Mouse (Mus musculus): ENCODE data around the gene Gm7137.
"Not testable (repeated sequence)": the region's sequence is repeated elsewhere in the genome, so short reads cannot be mapped to it uniquely, and the experiment has no call there.

- TF ChIP-seq EP300 (IDR thresholded peaks at IDR 0.05; ENCODE audit: insufficient read depth, low read depth, low read length); POLR2A (IDR thresholded peaks at IDR 0.05; ENCODE audit: insufficient read depth, low read length); CTCF (IDR thresholded peaks at IDR 0.05; ENCODE audit: low read depth, low read length): not testable (repeated sequence)
These were observed 28.4 kb downstream of the Gm7137 start, which contains the start of gene Gm3233 for GRCm38 (mm10) chr10:77759582-77759981.
